Mouse (Mus musculus): Measurements from ENCODE around the gene Tlx1.

Gene Tlx1

GRCm38 (mm10) chr19:45154059-45154386 lies 3.5 kb downstream of the Tlx1 start:
- TF ChIP-seq NANOG (IDR thresholded peaks at IDR 0.05; ENCODE audit: borderline replicate concordance, low read length) (no peak), POU5F1 (IDR thresholded peaks at IDR 0.05; ENCODE audit: borderline replicate concordance, low read length) (no peak), CTCF (conservative IDR thresholded peaks at IDR 0.05; ENCODE audit: low read length) (no peak)
- no peaks in the 10 kb centered on the region for H3K36me3 ChIP-seq (ENCODE audit: insufficient read depth, low read length)
- peak overlapping the region; percentile 32 for H3K4me3 ChIP-seq (replicated peaks; ENCODE audit: low read length)
- peaks cover 52% of the 10 kb centered on the region for H3K4me1 ChIP-seq (replicated peaks; ENCODE audit: low read depth, low read length)
- no peaks in the 10 kb centered on the region for H3K9me3 ChIP-seq (ENCODE audit: low read length)
- H3K27me3 ChIP-seq (ENCODE audit: insufficient read depth, low read length): peaks cover 95% of the 10 kb centered on the region

- no peaks in the 10 kb centered on the region for H3K36me3 ChIP-seq (ENCODE audit: insufficient read depth, low read length)
- no peaks in the 10 kb centered on the region for H3K9me3 ChIP-seq (ENCODE audit: low read length)
- H3K4me1 ChIP-seq (replicated peaks; ENCODE audit: low read depth, low read length): peaks cover 52% of the 10 kb centered on the region
- TF ChIP-seq NANOG (IDR thresholded peaks at IDR 0.05; ENCODE audit: borderline replicate concordance, low read length): no peak
- no peak for TF ChIP-seq POU5F1 (IDR thresholded peaks at IDR 0.05; ENCODE audit: borderline replicate concordance, low read length)
- TF ChIP-seq CTCF (conservative IDR thresholded peaks at IDR 0.05; ENCODE audit: low read length): no peak
- H3K4me3 ChIP-seq (replicated peaks; ENCODE audit: low read length): no peak overlapping the region
- H3K27me3 ChIP-seq (ENCODE audit: insufficient read depth, low read length): peaks cover 96% of the 10 kb centered on the region
Measured at GRCm38 (mm10) chr19:45154521-45154920, 4.0 kb downstream of the Tlx1 start.

GRCm38 (mm10) chr19:45155141-45155790 lies 4.8 kb downstream of the Tlx1 start:
- H3K4me3 ChIP-seq (replicated peaks; ENCODE audit: low read length): peak overlapping the region; percentile 41
- no peaks in the 10 kb centered on the region for H3K9me3 ChIP-seq (ENCODE audit: low read length)
- H3K4me1 ChIP-seq (replicated peaks; ENCODE audit: low read depth, low read length): peaks cover 47% of the 10 kb centered on the region
- peaks cover 96% of the 10 kb centered on the region for H3K27me3 ChIP-seq (ENCODE audit: insufficient read depth, low read length)
- TF ChIP-seq POU5F1 (IDR thresholded peaks at IDR 0.05; ENCODE audit: borderline replicate concordance, low read length) (no peak), CTCF (conservative IDR thresholded peaks at IDR 0.05; ENCODE audit: low read length) (no peak), NANOG (IDR thresholded peaks at IDR 0.05; ENCODE audit: borderline replicate concordance, low read length) (no peak)
- H3K36me3 ChIP-seq (ENCODE audit: insufficient read depth, low read length): no peaks in the 10 kb centered on the region

- peak overlapping the region; percentile 41 for H3K4me3 ChIP-seq (replicated peaks; ENCODE audit: low read length)
- H3K27me3 ChIP-seq (ENCODE audit: insufficient read depth, low read length): peaks cover 96% of the 10 kb centered on the region
- H3K9me3 ChIP-seq (ENCODE audit: low read length): no peaks in the 10 kb centered on the region
- TF ChIP-seq POU5F1 (IDR thresholded peaks at IDR 0.05; ENCODE audit: borderline replicate concordance, low read length) (no peak), NANOG (IDR thresholded peaks at IDR 0.05; ENCODE audit: borderline replicate concordance, low read length) (no peak), CTCF (conservative IDR thresholded peaks at IDR 0.05; ENCODE audit: low read length) (no peak)
- no peaks in the 10 kb centered on the region for H3K36me3 ChIP-seq (ENCODE audit: insufficient read depth, low read length)
- peaks cover 49% of the 10 kb centered on the region for H3K4me1 ChIP-seq (replicated peaks; ENCODE audit: low read depth, low read length)
Measured at GRCm38 (mm10) chr19:45155791-45156186, 5.3 kb downstream of the Tlx1 start.

- Histone ChIP-seq H3K27me3 (ENCODE audit: insufficient read depth, low read length) (peaks cover 94% of the 10 kb centered on the region), H3K4me3 (replicated peaks; ENCODE audit: low read length) (peak overlapping the region; percentile 41; the same call in 1 of the 2 replicates), H3K4me1 (replicated peaks; ENCODE audit: low read depth, low read length) (peaks cover 50% of the 10 kb centered on the region), H3K36me3 (ENCODE audit: insufficient read depth, low read length) (no peaks in the 10 kb centered on the region), H3K9me3 (ENCODE audit: low read length) (no peaks in the 10 kb centered on the region)
- no peak for TF ChIP-seq NANOG (IDR thresholded peaks at IDR 0.05; ENCODE audit: borderline replicate concordance, low read length)
- TF ChIP-seq POU5F1 (IDR thresholded peaks at IDR 0.05; ENCODE audit: borderline replicate concordance, low read length): no peak
- no peak for TF ChIP-seq CTCF (conservative IDR thresholded peaks at IDR 0.05; ENCODE audit: low read length)
Measured at GRCm38 (mm10) chr19:45156381-45156780, 5.9 kb downstream of the Tlx1 start.

GRCm38 (mm10) chr19:45158201-45158600 lies 7.7 kb downstream of the Tlx1 start:
- H3K36me3 ChIP-seq (ENCODE audit: insufficient read depth, low read length): no peaks in the 10 kb centered on the region
- TF ChIP-seq NANOG (IDR thresholded peaks at IDR 0.05; ENCODE audit: borderline replicate concordance, low read length) (no peak), CTCF (conservative IDR thresholded peaks at IDR 0.05; ENCODE audit: low read length) (no peak), POU5F1 (IDR thresholded peaks at IDR 0.05; ENCODE audit: borderline replicate concordance, low read length) (no peak)
- H3K27me3 ChIP-seq (ENCODE audit: insufficient read depth, low read length): peaks cover 83% of the 10 kb centered on the region
- H3K4me3 ChIP-seq (replicated peaks; ENCODE audit: low read length): no peak overlapping the region
- peaks cover 58% of the 10 kb centered on the region for H3K4me1 ChIP-seq (replicated peaks; ENCODE audit: low read depth, low read length)
- no peaks in the 10 kb centered on the region for H3K9me3 ChIP-seq (ENCODE audit: low read length)

GRCm38 (mm10) chr19:45158896-45159295 lies 8.4 kb downstream of the Tlx1 start:
- Histone ChIP-seq H3K4me1 (replicated peaks; ENCODE audit: low read depth, low read length) (peaks cover 60% of the 10 kb centered on the region), H3K9me3 (ENCODE audit: low read length) (no peaks in the 10 kb centered on the region), H3K27me3 (ENCODE audit: insufficient read depth, low read length) (peaks cover 81% of the 10 kb centered on the region), H3K4me3 (replicated peaks; ENCODE audit: low read length) (peak overlapping the region; percentile 26; the same call in 1 of the 2 replicates), H3K36me3 (ENCODE audit: insufficient read depth, low read length) (no peaks in the 10 kb centered on the region)
- no peak for TF ChIP-seq NANOG (IDR thresholded peaks at IDR 0.05; ENCODE audit: borderline replicate concordance, low read length)
- TF ChIP-seq CTCF (conservative IDR thresholded peaks at IDR 0.05; ENCODE audit: low read length): no peak
- TF ChIP-seq POU5F1 (IDR thresholded peaks at IDR 0.05; ENCODE audit: borderline replicate concordance, low read length): no peak

- TF ChIP-seq CTCF (conservative IDR thresholded peaks at IDR 0.05; ENCODE audit: low read length) (no peak), POU5F1 (IDR thresholded peaks at IDR 0.05; ENCODE audit: borderline replicate concordance, low read length) (no peak), NANOG (IDR thresholded peaks at IDR 0.05; ENCODE audit: borderline replicate concordance, low read length) (no peak)
- Histone ChIP-seq H3K4me1 (replicated peaks; ENCODE audit: low read depth, low read length) (peaks cover 60% of the 10 kb centered on the region), H3K36me3 (ENCODE audit: insufficient read depth, low read length) (no peaks in the 10 kb centered on the region), H3K27me3 (ENCODE audit: insufficient read depth, low read length) (peaks cover 81% of the 10 kb centered on the region), H3K9me3 (ENCODE audit: low read length) (no peaks in the 10 kb centered on the region), H3K4me3 (replicated peaks; ENCODE audit: low read length) (0 out of 2 replicates have a peak overlapping the region, but pooled peaks have one; percentile 26)
Measured at GRCm38 (mm10) chr19:45159491-45159890, 9.0 kb downstream of the Tlx1 start.

- Histone ChIP-seq H3K27me3 (ENCODE audit: insufficient read depth, low read length) (peaks cover 81% of the 10 kb centered on the region), H3K4me1 (replicated peaks; ENCODE audit: low read depth, low read length) (peaks cover 58% of the 10 kb centered on the region), H3K9me3 (ENCODE audit: low read length) (no peaks in the 10 kb centered on the region), H3K36me3 (ENCODE audit: insufficient read depth, low read length) (no peaks in the 10 kb centered on the region), H3K4me3 (replicated peaks; ENCODE audit: low read length) (no peak overlapping the region)
- TF ChIP-seq POU5F1 (IDR thresholded peaks at IDR 0.05; ENCODE audit: borderline replicate concordance, low read length) (no peak), NANOG (IDR thresholded peaks at IDR 0.05; ENCODE audit: borderline replicate concordance, low read length) (no peak), CTCF (conservative IDR thresholded peaks at IDR 0.05; ENCODE audit: low read length) (no peak)
Measured at GRCm38 (mm10) chr19:45159991-45160390, 9.5 kb downstream of the Tlx1 start.
